Mouse (Mus musculus): ENCODE data around the gene L2hgdh.
"Not testable (repeated sequence)": the region's sequence is repeated elsewhere in the genome, so short reads cannot be mapped to it uniquely, and the experiment has no call there.

L2hgdh gene

GRCm38 (mm10) chr12:69674176-69674575 is 50.5 kb downstream of the L2hgdh start:
- DNase-seq (ENCODE audit: low spot score in 2 of 2), result no peak

- no peak for DNase-seq (ENCODE audit: low spot score in 2 of 2)
Measured at GRCm38 (mm10) chr12:69666721-69667120, 58.0 kb downstream of the L2hgdh start.

GRCm38 (mm10) chr12:69661658-69662057 is 63.0 kb downstream of the L2hgdh start:
- no peak for DNase-seq (ENCODE audit: low spot score in 2 of 2)

- not testable (repeated sequence) for DNase-seq (ENCODE audit: low spot score in 2 of 2)
Measured at GRCm38 (mm10) chr12:69653973-69654372, 70.7 kb downstream of the L2hgdh start.

- DNase-seq (ENCODE audit: low spot score in 2 of 2), result no peak
Measured at GRCm38 (mm10) chr12:69649511-69649910, 75.2 kb downstream of the L2hgdh start.

- no peak for DNase-seq (ENCODE audit: low spot score in 2 of 2)
Measured at GRCm38 (mm10) chr12:69645821-69646616, 78.7 kb downstream of the L2hgdh start.

GRCm38 (mm10) chr12:69644877-69645276 is 79.8 kb downstream of the L2hgdh start:
- DNase-seq (ENCODE audit: low spot score in 2 of 2), result peak; percentile 20 to 25

GRCm38 (mm10) chr12:69642877-69643276 is 81.8 kb downstream of the L2hgdh start:
- no peak for DNase-seq (ENCODE audit: low spot score in 2 of 2)
